Mouse (Mus musculus) adrenal gland, postnatal 36 days (tissue): ENCODE measurements around the gene Gm13420. TPM values are rescaled to one million over a fixed set of nuclear protein-coding genes. Genes with fewer than 3 reads are reported as not detected.

Experiments used
- DNase-seq, 2 experiments: peaks; one replicate each; pipeline ENCODE4 v3.0.0; 2021; ENCODE audit warnings: mixed read lengths in 1 of 2
- total RNA-seq, 2 experiments: library from RNA; stranded (reverse); gene quantifications; 2 replicates each; pipeline ENCODE4 v1.2.3; 2021

Gene Gm13420
- total RNA-seq, 2 experiments from 2014 or later, result not detected

DNA sequence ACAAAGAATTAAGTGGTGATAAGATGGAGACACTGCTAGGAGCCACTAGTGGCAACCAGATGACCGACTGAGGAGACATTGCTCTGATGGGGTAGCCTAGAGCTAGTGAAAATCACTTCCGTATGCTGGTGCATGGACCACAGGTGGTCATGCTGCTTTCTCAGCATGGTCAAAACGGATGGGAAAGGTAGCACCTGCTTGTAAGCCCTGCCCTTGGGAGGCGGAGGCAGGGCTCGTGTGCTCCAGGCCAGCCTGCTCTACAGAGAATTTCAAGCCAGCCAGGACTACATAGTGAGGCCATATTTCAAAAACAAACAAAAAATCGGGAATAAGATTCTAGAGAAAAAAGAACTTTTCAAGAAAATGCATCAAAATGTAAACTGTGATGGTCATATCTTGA lies 50.1 kb downstream of the Gm13420 start:
- no peak for DNase-seq

DNA sequence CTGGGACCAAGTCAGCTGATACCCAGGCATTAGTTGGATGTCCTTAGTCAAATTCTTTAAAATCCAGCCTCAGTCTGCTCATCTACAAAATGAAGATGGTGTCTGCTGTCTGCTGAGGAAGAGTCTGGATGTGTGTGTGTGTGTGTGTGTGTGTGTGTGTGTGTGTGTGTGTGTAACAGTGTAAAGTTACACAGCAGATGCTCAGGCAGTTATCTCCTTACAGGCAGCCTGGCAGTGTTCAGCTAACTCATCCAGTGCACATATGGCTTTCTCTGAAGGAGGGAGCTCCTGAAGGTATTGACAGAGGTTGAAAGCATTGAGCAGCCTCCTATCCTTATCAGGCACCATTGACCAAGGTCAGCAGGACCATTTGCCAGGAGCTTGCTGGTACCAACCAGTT lies 50.6 kb downstream of the Gm13420 start:
- no peak for DNase-seq

DNA sequence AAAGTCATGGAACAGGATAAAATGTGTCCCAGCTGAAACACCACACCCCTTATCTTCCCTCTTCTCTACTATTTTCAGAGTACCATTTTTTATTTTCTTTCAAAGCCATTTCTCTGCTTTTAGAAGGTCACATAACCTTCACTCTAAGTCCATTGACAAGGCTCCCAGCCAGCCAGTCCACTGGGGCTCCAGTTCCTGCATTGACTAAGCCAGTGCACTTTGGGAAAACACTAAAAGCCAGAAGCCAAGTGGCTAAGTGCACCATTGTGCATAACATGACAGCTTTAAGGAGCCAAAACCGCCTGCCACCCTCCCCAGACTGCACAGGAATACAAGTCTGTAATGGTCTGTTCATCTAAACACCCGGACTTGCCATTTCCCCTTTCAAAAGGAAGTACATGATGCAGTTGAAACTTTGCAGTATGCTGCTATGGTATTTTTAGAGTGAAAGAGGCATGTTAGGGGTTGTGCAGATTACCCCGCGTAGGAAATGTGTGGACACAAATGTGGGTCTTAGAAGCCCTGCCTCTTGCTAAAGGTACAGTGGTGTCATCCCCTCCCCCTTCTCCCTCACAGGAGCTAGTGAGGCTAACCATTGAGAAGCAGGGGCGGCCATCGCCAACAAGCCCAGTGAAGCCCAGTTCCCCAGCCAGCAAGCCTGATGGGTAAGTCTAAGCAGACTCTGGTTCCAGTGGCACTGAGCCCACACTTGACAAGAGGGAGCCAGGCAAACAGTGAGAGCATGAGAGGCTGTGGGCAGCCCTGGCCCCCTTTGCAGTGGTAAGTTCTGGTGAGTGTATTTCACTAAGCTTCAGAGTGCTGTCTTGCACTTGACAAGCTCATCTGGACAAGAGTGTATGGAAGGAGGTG lies 52.8 kb downstream of the Gm13420 start:
- peak; percentile 28 to 34 for DNase-seq

DNA sequence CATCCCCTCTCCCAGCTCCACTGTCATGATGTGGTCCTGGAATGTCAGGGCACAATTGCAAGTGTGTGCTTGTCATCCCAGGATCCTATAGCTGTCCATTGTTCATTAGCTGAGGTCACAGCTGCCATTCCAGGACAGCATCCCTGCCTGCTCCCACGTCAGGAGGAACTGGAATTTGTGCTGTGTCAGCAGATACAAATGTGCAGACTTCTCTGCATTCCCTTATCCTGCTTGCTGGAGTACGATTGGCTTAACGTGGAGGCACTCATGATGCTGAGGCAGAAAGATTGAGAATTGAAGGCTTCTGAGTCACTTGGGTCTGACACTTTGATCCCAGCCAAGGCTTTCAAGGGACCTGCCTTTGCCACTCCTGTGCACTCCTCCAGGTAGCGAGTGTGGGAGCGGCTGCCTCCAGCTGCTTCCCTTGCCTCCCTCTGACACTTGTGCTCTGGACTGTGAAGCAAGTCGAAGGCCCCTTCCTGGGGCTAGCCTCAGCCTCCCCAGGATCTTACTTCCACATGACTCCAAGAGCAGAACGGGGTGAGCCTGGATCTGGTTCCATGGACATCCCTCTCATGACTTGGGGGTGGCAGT lies 55.2 kb downstream of the Gm13420 start:
- no peak for DNase-seq

Other genes with a start within 250 kb of the Gm13420 start
- gene Rapgef1, start 132.0 kb downstream of the Gm13420 start, total RNA-seq, result 10 to 100 TPM; 45.4 to 49.9 TPM
- not detected for gene Gm13547, start 7.6 kb upstream of the Gm13420 start, total RNA-seq
- gene Coq4, start 35.8 kb upstream of the Gm13420 start, total RNA-seq, result 10 to 100 TPM; 16.9 to 21.7 TPM
- gene Trub2, start 36.8 kb upstream of the Gm13420 start, total RNA-seq, result 10 to 100 TPM; 33.3 to 37.7 TPM
- gene Slc27a4, start 50.9 kb upstream of the Gm13420 start, total RNA-seq, result 10 to 100 TPM; 30.4 to 39.2 TPM
- 10 to 100 TPM; 36.7 to 36.8 TPM for gene Urm1, start 68.4 kb upstream of the Gm13420 start, total RNA-seq
- 10 to 100 TPM; 11.6 to 15.8 TPM for gene Cercam, start 117.5 kb upstream of the Gm13420 start, total RNA-seq
- gene Odf2, start 137.5 kb upstream of the Gm13420 start, total RNA-seq, result 10 to 100 TPM; 35.4 to 36.0 TPM
- 10 to 100 TPM; 29.8 to 32.1 TPM for gene Gle1, start 183.7 kb upstream of the Gm13420 start, total RNA-seq
- gene Sptan1, start 213.9 kb upstream of the Gm13420 start, total RNA-seq, result 100 to 1,000 TPM; 197 to 273 TPM